Mouse (Mus musculus) adrenal gland, adult (tissue): ENCODE data around the gene Rasgef1b.

Experiments used
- DNase-seq, 2 experiments: peaks; one replicate each; pipeline ENCODE4 v3.0.0; 2022 to 2023; ENCODE audit warnings: low spot score in 1 of 2; ENCODE audit not compliant: inconsistent age in 2 of 2

The Rasgef1b gene

DNA sequence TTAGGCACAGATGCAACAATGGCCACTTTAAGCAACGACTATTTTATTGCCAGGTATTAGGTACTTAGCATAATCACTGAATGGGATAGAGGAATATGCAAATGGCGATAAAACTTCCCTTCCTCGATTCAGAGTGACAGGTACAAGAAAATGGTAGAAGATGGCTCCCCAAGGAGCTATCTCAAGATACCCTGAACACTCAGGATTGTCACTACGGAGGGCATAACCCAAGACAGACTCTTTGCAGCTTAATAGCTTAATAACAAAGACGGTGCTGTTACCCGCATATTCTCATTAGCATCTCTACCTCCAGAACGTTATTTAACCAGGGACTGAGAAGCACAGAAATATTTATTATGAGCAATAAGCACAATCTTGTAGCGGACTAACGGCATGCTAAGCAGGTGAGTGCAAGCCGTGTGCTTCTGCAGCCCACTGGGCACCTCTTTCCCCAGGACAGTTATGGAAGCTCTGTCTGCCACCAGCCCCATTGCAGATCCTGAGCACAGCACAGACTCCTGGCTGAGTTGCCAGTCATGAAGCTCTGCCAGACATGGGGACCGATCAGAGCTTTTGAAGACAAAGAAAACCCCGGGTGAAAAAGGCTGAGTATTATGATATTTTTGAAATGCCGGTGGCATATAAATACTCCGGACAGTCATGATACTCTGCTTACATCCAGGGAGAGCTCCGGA is 122.6 kb downstream of the Rasgef1b start:
- no peak for DNase-seq

DNA sequence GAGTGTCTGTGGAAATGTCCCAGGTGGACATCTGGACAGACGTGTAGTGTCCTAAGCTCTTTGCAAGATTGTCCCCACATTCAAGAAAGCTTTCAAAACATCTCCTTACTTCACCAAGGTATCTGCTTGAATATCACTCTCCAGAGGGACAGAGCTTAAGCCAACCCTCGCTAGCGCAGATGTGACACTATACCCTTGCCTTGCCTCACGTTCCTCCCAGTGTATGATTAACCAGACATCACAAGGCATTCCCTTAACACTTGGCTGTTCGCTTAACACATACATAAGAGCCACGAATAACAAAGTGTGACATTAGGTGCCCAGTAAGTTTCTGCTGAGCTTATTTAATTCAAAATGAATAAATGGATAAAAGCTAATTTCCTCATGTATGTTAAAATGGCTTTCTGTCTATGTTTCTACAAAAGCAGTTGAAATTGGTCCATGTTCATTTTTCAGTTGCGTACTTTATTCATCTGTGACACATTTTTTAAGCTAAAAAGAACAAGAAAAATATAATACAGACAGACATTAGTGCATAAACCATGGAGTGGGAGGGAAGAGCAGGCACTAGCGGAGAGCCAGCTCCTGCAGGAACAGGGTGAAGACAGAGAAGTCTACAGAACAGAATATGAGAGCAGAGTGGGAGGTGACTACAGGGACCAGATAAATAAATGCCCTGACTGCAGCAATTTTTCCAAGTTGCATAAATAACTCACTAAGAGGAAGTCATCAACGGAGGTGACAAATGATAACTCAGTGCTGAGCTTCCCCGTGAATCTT is 126.4 kb downstream of the Rasgef1b start:
- no peak for DNase-seq

DNA sequence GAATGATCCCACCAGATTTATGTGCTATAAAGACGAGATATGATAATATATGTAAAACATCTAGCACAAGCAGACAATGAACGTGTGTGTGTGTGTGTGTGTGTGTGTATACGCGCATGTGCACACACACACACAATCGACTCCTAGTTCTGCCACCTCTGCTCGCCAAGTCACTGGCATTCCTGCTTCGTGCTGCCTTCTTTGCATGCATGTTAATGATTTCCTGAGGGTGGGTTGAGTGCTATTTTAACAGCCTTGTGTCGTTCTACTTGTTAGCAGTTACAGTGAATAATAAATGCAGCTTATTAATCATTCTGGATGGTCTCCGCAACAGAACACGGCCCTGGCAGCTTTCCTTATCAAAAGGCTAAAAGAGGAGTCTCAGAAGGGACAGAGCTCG is 129.5 kb downstream of the Rasgef1b start:
- no peak for DNase-seq

DNA sequence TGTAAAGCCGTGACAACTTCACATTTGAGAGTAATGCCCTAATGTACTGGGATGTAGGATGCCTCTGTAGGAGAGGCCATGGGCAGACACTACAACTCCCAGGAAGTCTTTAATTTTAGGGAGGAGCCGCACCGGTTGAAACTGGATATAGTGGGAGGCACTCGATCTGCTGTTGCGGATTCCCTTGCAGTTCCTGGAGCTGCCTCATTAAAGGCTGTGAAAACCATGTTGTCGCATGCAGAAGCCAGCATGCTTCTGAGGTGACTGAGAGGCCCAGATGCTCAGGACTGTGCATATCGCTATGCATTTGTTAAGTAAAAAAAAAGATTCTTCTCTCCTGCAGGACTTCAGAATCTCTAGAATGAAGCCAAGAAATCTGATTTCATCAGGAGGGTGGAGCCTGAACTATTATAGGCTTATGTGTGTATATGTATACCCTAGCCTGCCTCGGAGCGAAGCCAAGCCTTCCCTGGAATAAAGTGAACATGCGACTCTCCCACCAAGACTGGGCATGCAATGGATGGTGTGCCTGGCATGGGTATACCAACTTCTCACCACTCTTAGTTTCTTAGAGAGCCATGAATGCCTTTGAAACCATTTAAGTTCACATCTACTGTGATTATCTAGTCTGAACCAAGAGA is 130.3 kb downstream of the Rasgef1b start:
- no peak for DNase-seq

DNA sequence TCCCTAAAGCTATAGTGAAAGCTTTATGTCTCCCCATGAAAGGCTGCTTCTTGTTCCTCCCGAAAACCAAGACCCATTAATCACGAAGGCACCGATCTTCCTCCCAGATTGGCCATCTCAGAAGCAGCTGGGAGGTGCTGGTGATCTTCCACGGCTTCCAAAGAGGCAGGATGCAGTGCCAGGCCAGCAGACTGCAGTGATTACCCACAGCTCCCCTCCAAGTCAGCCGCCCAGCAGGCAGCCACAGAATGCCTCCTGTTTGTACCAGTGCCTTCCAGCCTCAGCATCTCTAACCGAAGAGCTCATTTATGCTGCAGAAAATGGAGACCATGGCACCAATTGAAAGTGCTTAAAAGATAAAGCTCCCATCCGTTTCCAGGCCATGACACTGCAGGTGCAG is 131.2 kb downstream of the Rasgef1b start:
- DNase-seq: no peak

DNA sequence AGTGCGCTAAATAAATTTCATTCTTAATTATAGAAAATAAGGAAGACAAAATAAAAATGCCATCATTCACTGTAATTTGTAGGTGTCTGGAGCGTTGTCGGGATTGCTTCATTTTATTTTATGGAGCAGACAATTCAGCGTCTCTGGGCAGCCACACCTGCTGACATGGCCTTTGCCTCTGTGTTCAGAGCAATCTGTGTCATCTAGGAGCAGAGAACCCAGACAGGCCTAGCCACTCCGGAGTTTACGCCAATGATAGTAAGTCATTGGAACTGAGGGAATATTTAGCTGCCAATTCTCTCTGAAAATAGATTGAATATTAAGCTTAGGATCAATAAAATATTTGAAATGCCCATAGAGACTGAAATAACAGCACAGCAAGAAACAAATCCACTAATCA is 137.5 kb downstream of the Rasgef1b start:
- no peak for DNase-seq

DNA sequence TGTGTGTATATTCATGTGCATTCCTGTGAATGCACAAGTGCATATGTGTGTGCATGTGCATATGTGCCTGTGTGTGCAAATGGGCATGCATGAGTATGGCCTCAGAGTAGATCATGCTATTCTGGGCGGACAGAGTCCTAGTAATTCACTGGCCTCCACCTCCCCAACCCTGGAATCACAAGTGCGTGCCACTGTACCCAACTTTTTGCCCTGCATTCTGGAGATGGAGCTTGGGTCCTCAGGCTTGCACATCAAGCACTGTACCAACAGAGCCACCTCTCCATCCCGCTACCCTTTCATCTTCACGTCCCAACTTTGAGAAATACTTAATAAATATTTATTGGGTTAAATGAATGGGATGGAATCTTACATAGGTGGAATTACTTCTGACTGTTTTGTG is 138.3 kb downstream of the Rasgef1b start:
- no peak for DNase-seq

- no peak for DNase-seq
Observed at GRCm38 (mm10) chr5:99587994-99588393, 140.9 kb downstream of the Rasgef1b start.

- no peak for DNase-seq
Observed at GRCm38 (mm10) chr5:99587589-99587988, 141.3 kb downstream of the Rasgef1b start.

- no peak for DNase-seq
Observed at GRCm38 (mm10) chr5:99586287-99586686, 142.6 kb downstream of the Rasgef1b start.

DNA sequence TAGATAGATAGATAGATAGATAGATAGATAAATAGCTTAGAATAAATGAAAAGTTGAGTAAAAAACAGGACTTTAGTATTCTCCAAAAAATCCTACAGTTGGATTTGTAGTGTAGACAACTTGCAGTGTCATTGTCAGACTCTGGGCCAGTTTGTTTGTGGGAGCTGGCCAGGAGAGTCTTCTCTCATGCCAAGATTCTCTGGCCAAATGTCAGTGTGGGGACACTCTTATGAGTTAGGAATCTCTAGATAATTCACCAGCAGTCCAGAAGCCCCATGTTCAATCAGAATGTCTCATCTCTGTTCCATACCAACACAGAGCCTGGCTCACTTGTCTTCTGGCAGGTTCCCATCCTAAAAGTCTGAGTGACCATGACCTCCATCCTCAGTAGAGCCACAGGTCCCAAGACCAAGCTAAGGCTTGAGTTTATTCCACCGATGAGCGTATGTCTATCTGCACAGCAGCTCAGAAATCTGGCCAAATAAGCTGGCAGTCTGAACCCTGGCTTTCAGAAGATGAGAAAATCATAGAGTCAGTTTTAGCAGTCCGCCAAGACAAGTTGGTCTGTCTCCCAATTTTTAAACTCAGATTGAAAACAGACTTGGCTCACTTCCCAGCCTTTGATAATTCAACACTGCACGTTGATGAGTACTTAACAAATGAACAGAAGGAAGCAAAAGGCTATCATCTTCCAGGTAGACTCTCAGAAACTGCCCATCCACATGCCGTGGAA is 143.5 kb downstream of the Rasgef1b start:
- DNase-seq: no peak

GRCm38 (mm10) chr5:99584266-99584665 is 144.6 kb downstream of the Rasgef1b start:
- DNase-seq: no peak

GRCm38 (mm10) chr5:99582055-99582454 is 146.8 kb downstream of the Rasgef1b start:
- DNase-seq: no peak

DNA sequence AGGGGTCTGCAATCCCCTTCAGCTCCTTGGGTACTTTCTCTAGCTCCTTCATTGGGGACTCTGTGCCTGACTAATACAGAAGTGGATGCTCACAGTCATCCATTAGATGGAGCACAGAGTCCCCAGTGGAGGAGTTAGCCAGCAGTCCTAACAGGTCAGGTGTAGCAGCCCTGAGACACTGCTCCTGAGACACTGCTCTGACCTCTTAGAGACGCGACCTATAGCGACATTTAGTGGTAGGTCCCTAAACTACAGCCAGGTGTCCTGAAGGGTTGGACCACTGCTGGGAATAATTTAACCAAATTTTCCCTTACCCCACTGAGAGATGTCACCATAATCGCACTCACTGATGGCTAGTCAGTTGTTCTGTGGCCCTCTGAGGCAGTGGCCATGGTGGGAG is 150.2 kb downstream of the Rasgef1b start:
- peak; percentile 57 to 89 for DNase-seq

- no peak for DNase-seq
Observed at GRCm38 (mm10) chr5:99575897-99576296, 153.0 kb downstream of the Rasgef1b start.

- DNase-seq: no peak
Observed at GRCm38 (mm10) chr5:99564501-99565323, 164.2 kb downstream of the Rasgef1b start.

GRCm38 (mm10) chr5:99562096-99562495 is 166.8 kb downstream of the Rasgef1b start:
- DNase-seq: no peak

DNA sequence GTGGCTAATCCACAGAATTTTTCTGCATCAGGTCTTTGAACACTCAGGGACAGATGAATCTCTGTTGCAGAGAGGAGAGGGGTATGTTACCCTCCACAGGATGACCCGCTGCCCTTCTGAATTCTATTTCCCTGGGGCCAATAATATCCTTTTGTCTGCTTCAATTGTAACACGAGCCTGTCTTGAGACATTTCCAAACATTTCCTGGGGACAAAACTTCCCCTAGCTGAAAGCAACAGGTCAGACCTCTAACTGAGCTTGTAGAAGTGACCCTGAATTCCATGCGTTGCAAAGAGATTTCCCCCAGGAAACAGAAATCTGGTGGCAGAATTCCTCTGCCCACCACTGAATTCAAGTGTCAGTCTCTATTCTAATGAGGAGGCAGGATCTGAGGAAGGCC is 169.1 kb downstream of the Rasgef1b start:
- no peak for DNase-seq

DNA sequence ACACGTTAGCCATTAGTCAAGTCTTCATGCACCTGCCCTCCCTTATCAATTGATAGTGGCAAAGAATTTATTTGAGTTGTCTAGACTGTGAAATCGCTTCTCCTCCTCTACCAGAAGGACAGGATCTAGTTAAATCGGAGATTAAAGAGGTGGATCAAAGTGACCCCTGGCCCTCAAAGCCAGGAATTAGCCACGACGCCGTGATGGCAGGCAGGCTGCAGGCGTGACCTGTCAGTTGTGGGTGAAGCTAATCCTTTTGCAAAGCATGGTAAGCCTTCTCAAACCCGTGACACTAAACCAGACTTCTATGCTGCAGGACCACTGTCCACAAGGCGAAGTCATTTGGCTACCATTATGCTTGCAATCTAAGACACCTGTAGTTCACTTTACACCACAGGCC is 170.6 kb downstream of the Rasgef1b start:
- DNase-seq: no peak

DNA sequence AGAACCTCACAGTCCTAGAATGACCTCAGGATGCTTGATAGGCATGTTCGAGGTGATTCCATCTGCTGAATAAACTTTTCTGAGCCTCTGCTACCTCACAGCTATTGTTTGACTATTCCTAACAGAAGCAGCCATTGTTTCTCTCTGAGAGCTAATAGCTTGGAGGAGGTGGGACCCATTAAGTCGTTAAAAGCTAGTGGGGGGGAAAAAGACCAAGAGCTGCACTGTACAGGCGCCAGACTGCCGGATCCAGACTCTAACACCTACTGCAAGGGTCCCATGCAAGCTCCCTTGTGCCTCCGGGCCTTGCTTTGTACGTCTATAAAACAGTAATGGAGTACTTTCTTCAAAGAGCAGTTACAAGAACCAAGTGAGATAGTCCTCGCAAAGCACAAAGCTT is 176.2 kb downstream of the Rasgef1b start:
- no peak for DNase-seq
